Mouse (Mus musculus): Measurements from ENCODE around the gene Arrb1. TPM values are rescaled to one million over a fixed set of nuclear protein-coding genes. Genes with fewer than 3 reads are reported as not detected.
A peak's percentile ranks its signal among the peaks of the same experiment; 100 is the strongest.

Arrb1 gene
- polyA plus RNA-seq, 1 experiment from 2014 or later: 6.0 TPM

GRCm38 (mm10) chr7:99598722-99599121 is 63.5 kb downstream of the Arrb1 start:
- Histone ChIP-seq H3K27me3 (replicated peaks; ENCODE audit: control insufficient read depth, insufficient read depth, low read length) (no peaks in the 10 kb centered on the region), H3K9me3 (replicated peaks; ENCODE audit: control insufficient read depth, low read length) (no peaks in the 10 kb centered on the region), H3K27ac (ENCODE audit: low read depth, low read length) (no peak overlapping the region), H3K4me1 (ENCODE audit: control insufficient read depth, insufficient read depth, low read length) (no peaks in the 10 kb centered on the region), H3K4me3 (ENCODE audit: low read depth, low read length) (no peak overlapping the region), H3K36me3 (ENCODE audit: control insufficient read depth, insufficient read depth, low read length) (peaks cover 54% of the 10 kb centered on the region), H3K4me2 (ENCODE audit: low read length) (no peak overlapping the region), H3K9ac (ENCODE audit: low read length) (no peak overlapping the region)
- no peak for DNase-seq (ENCODE audit: low spot score)
- no peak for ATAC-seq
- WGBS: 73% methylated on average over 4 of the region's 4 CpGs

GRCm38 (mm10) chr7:99603875-99604662 is 68.8 kb downstream of the Arrb1 start:
- Histone ChIP-seq H3K9me3 (replicated peaks; ENCODE audit: control insufficient read depth, low read length) (no peaks in the 10 kb centered on the region), H3K27ac (ENCODE audit: low read depth, low read length) (no peak overlapping the region), H3K36me3 (ENCODE audit: control insufficient read depth, insufficient read depth, low read length) (peaks cover 25% of the 10 kb centered on the region), H3K27me3 (replicated peaks; ENCODE audit: control insufficient read depth, insufficient read depth, low read length) (no peaks in the 10 kb centered on the region), H3K4me3 (ENCODE audit: low read depth, low read length) (no peak overlapping the region), H3K9ac (ENCODE audit: low read length) (no peak overlapping the region), H3K4me2 (ENCODE audit: low read length) (no peak overlapping the region), H3K4me1 (ENCODE audit: control insufficient read depth, insufficient read depth, low read length) (no peaks in the 10 kb centered on the region)
- 84% methylated on average over 8 of the region's 8 CpGs for WGBS
- no peak for ATAC-seq
- DNase-seq (ENCODE audit: low spot score): no peak

- ATAC-seq (no peak), DNase-seq (ENCODE audit: low spot score) (no peak)
- H3K4me3 ChIP-seq (ENCODE audit: low read depth, low read length): no peak overlapping the region
- no peak overlapping the region for H3K27ac ChIP-seq (ENCODE audit: low read depth, low read length)
- H3K4me1 ChIP-seq (ENCODE audit: control insufficient read depth, insufficient read depth, low read length): no peaks in the 10 kb centered on the region
- H3K4me2 ChIP-seq (ENCODE audit: low read length): no peak overlapping the region
- H3K27me3 ChIP-seq (replicated peaks; ENCODE audit: control insufficient read depth, insufficient read depth, low read length): no peaks in the 10 kb centered on the region
- H3K36me3 ChIP-seq (ENCODE audit: control insufficient read depth, insufficient read depth, low read length): peaks cover 25% of the 10 kb centered on the region
- 96% methylated on average over 2 of the region's 2 CpGs for WGBS
- H3K9me3 ChIP-seq (replicated peaks; ENCODE audit: control insufficient read depth, low read length): no peaks in the 10 kb centered on the region
- no peak overlapping the region for H3K9ac ChIP-seq (ENCODE audit: low read length)
Measured at GRCm38 (mm10) chr7:99605058-99605457, 69.8 kb downstream of the Arrb1 start.

DNA sequence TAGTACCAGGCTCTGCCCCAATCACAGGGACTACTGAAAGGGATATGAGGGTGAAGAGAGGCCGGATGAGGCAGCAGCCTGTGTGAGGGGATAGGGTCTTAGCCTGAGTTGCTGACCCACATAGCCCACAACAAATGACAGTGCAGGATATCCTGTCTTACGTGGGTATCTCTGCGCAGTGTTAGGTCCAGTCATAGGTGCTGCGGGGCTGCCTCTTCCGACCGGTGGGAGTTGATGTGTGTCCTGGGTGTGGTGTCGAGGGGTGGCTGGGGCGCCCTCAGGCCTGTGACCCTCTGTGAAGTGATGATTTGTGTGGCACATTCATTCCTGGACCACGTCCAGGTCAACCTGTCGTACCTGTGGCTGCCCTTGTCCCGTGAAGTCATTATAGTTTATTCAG is 71.0 kb downstream of the Arrb1 start:
- Histone ChIP-seq H3K27ac (ENCODE audit: low read depth, low read length) (no peak overlapping the region), H3K36me3 (ENCODE audit: control insufficient read depth, insufficient read depth, low read length) (peaks cover 17% of the 10 kb centered on the region), H3K9ac (ENCODE audit: low read length) (no peak overlapping the region), H3K4me3 (ENCODE audit: low read depth, low read length) (no peak overlapping the region), H3K4me1 (ENCODE audit: control insufficient read depth, insufficient read depth, low read length) (no peaks in the 10 kb centered on the region), H3K9me3 (replicated peaks; ENCODE audit: control insufficient read depth, low read length) (no peaks in the 10 kb centered on the region), H3K4me2 (ENCODE audit: low read length) (no peak overlapping the region), H3K27me3 (replicated peaks; ENCODE audit: control insufficient read depth, insufficient read depth, low read length) (no peaks in the 10 kb centered on the region)
- 84% methylated on average over 11 of the region's 11 CpGs for WGBS
- no peak for DNase-seq (ENCODE audit: low spot score)
- no peak for ATAC-seq

DNA sequence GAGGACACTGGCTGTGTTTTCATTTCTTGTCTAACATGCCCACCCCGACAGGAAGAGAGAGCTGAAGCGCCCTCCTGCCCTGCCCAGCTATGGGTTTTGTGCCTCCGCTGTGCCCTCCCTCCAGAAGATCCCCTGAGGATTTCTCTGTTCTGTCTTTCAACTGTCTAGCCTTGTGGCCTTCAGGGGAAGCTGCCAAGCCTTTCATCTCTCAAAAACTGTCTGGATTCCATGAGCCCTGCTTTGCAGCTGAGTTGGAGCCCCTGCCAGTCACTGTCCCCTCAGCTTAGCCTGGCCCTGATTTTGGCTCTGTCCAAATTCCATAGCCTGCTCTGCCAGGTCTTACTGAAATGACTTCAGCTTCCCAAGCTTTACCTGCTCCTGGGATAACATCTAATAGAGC is 71.5 kb downstream of the Arrb1 start:
- no peak for ATAC-seq
- Histone ChIP-seq H3K4me1 (ENCODE audit: control insufficient read depth, insufficient read depth, low read length) (no peaks in the 10 kb centered on the region), H3K36me3 (ENCODE audit: control insufficient read depth, insufficient read depth, low read length) (peaks cover 12% of the 10 kb centered on the region), H3K4me3 (ENCODE audit: low read depth, low read length) (no peak overlapping the region), H3K9me3 (replicated peaks; ENCODE audit: control insufficient read depth, low read length) (no peaks in the 10 kb centered on the region), H3K27me3 (replicated peaks; ENCODE audit: control insufficient read depth, insufficient read depth, low read length) (no peaks in the 10 kb centered on the region), H3K4me2 (ENCODE audit: low read length) (no peak overlapping the region), H3K9ac (ENCODE audit: low read length) (no peak overlapping the region), H3K27ac (ENCODE audit: low read depth, low read length) (no peak overlapping the region)
- no peak for DNase-seq (ENCODE audit: low spot score)
- 69% methylated on average over 3 of the region's 3 CpGs for WGBS

- ATAC-seq (no peak), DNase-seq (ENCODE audit: low spot score) (no peak)
- Histone ChIP-seq H3K4me2 (ENCODE audit: low read length) (no peak overlapping the region), H3K4me3 (ENCODE audit: low read depth, low read length) (no peak overlapping the region), H3K27ac (ENCODE audit: low read depth, low read length) (no peak overlapping the region), H3K9ac (ENCODE audit: low read length) (no peak overlapping the region), H3K4me1 (ENCODE audit: control insufficient read depth, insufficient read depth, low read length) (no peaks in the 10 kb centered on the region), H3K36me3 (ENCODE audit: control insufficient read depth, insufficient read depth, low read length) (peaks cover 4% of the 10 kb centered on the region), H3K27me3 (replicated peaks; ENCODE audit: control insufficient read depth, insufficient read depth, low read length) (no peaks in the 10 kb centered on the region), H3K9me3 (replicated peaks; ENCODE audit: control insufficient read depth, low read length) (no peaks in the 10 kb centered on the region)
- 73% methylated on average over 2 of the region's 2 CpGs for WGBS
Measured at GRCm38 (mm10) chr7:99607632-99608031, 72.4 kb downstream of the Arrb1 start.

DNA sequence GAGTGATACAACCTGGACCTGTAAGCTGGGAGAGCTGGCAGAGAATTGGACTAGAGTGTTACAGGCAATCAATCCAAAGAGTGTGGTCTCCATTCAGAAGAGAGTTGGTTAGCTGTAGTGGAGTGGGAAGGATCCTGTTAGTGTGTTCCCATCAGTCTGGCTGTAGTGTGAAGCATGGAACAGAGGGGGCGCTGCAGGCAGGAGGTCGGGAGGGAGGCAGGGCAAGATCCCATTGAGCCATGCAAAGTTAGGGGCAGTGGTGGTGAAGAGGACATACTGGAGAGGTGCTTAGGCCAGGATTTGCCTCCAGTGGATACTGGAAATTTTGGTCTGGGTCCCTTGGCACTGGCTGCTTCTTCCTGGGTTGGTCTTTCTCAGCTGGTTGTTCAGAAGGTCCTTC is 83.0 kb downstream of the Arrb1 start:
- H3K27me3 ChIP-seq (replicated peaks; ENCODE audit: control insufficient read depth, insufficient read depth, low read length): no peaks in the 10 kb centered on the region
- 59% methylated on average over 2 of the region's 2 CpGs for WGBS
- no peak overlapping the region for H3K4me3 ChIP-seq (ENCODE audit: low read depth, low read length)
- H3K27ac ChIP-seq (ENCODE audit: low read depth, low read length): no peak overlapping the region
- no peaks in the 10 kb centered on the region for H3K36me3 ChIP-seq (ENCODE audit: control insufficient read depth, insufficient read depth, low read length)
- no peak overlapping the region for H3K9ac ChIP-seq (ENCODE audit: low read length)
- DNase-seq (ENCODE audit: low spot score): no peak
- no peaks in the 10 kb centered on the region for H3K9me3 ChIP-seq (replicated peaks; ENCODE audit: control insufficient read depth, low read length)
- no peak overlapping the region for H3K4me2 ChIP-seq (ENCODE audit: low read length)
- ATAC-seq: no peak
- H3K4me1 ChIP-seq (ENCODE audit: control insufficient read depth, insufficient read depth, low read length): no peaks in the 10 kb centered on the region

DNA sequence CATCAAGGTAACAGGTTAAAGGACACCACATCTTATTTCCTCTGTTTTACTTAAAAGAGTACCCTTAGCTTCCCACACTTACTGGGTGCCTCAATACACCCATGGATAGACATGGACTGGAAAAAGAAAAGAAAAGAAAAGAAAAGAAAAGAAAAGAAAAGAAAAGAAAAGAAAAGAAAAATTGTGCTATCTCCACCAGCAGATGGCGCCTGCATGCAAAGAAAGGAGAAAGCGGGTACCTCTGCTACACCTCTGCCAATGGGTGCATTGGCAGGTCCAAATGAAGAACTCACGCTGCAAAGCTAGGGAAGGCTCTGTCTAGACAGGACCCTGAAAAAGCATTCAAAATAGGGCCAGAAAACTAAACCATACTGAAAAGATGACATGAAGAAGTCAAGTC is 83.6 kb downstream of the Arrb1 start:
- H3K4me1 ChIP-seq (ENCODE audit: control insufficient read depth, insufficient read depth, low read length): no peaks in the 10 kb centered on the region
- H3K9ac ChIP-seq (ENCODE audit: low read length): no peak overlapping the region
- H3K27ac ChIP-seq (ENCODE audit: low read depth, low read length): no peak overlapping the region
- DNase-seq (ENCODE audit: low spot score) (peak; percentile 67), ATAC-seq (0 out of 2 replicates have a peak, but pooled peaks have one; percentile 50)
- no peak overlapping the region for H3K4me3 ChIP-seq (ENCODE audit: low read depth, low read length)
- no peaks in the 10 kb centered on the region for H3K36me3 ChIP-seq (ENCODE audit: control insufficient read depth, insufficient read depth, low read length)
- H3K27me3 ChIP-seq (replicated peaks; ENCODE audit: control insufficient read depth, insufficient read depth, low read length): no peaks in the 10 kb centered on the region
- H3K9me3 ChIP-seq (replicated peaks; ENCODE audit: control insufficient read depth, low read length): no peaks in the 10 kb centered on the region
- no peak overlapping the region for H3K4me2 ChIP-seq (ENCODE audit: low read length)
- WGBS: 11% methylated on average over 3 of the region's 3 CpGs

GRCm38 (mm10) chr7:99625722-99626375 is 90.6 kb downstream of the Arrb1 start:
- no peak overlapping the region for H3K27ac ChIP-seq (ENCODE audit: low read depth, low read length)

More at GRCm38 (mm10) chr7:99625722-99626375, 90.6 kb downstream of the Arrb1 start:
- H3K9me3 ChIP-seq (replicated peaks; ENCODE audit: control insufficient read depth, low read length): no peaks in the 10 kb centered on the region
- DNase-seq (ENCODE audit: low spot score) (peak; percentile 87), ATAC-seq (peak; percentile 92)
- H3K27me3 ChIP-seq (replicated peaks; ENCODE audit: control insufficient read depth, insufficient read depth, low read length): peaks cover 47% of the 10 kb centered on the region
- H3K9ac ChIP-seq (ENCODE audit: low read length): peak overlapping the region; percentile 59
- no peaks in the 10 kb centered on the region for H3K36me3 ChIP-seq (ENCODE audit: control insufficient read depth, insufficient read depth, low read length)
- peaks cover 7% of the 10 kb centered on the region; the same call in 1 of the 2 replicates for H3K4me1 ChIP-seq (ENCODE audit: control insufficient read depth, insufficient read depth, low read length)
- H3K4me3 ChIP-seq (ENCODE audit: low read depth, low read length): peak overlapping the region; percentile 43
- peak overlapping the region; percentile 86 for H3K4me2 ChIP-seq (ENCODE audit: low read length)
- under 1% methylated on average over 63 of the region's 81 CpGs for WGBS
